20 mouse cellular contexts compared by ENCODE assay signal in genomic region chr5:37960216-37960615, GRCm38 (mm10).
DNase-seq lines count a peak whose midpoint lies in the region; TF ChIP-seq lines count a peak whose summit lies in the region.
"Had no signal": no experiment of that assay in that cellular context is flagged by ENCODE, and none has a peak within 500 bp of the region (broad histone marks: within the 10 kb centered on the region; RNA-seq: fewer than 3 reads in every experiment).

No protein-coding gene starts in this region.

- TF ChIP-seq CTCF in C2C12 (IDR thresholded peaks at IDR 0.05; ENCODE audit: control insufficient read depth, insufficient read depth, insufficient read length), result no peak

- no peaks in the 10 kb centered on the region for H3K79me3 ChIP-seq in C2C12 (ENCODE audit: low read depth)

- H3K4me3 ChIP-seq in C2C12 (ENCODE audit: insufficient read depth, poor library complexity, severe bottlenecking), result no peak overlapping the region
- H3K4me3 ChIP-seq: heart, embryonic 13.5 days; hindbrain, embryonic 15.5 days; intestine, embryonic 15.5 days; limb, embryonic 10.5 days; liver, embryonic 12.5 days had no signal

- no peaks in the 10 kb centered on the region for H3K79me2 ChIP-seq in C2C12 (ENCODE audit: control insufficient read depth, insufficient read depth)

- H3K36me3 ChIP-seq in C2C12 (ENCODE audit: control insufficient read depth, insufficient read depth), result no peaks in the 10 kb centered on the region
- H3K36me3 ChIP-seq: heart, embryonic 13.5 days; hindbrain, embryonic 15.5 days; intestine, embryonic 15.5 days; limb, embryonic 10.5 days; liver, embryonic 12.5 days had no signal

- H3K27me3 ChIP-seq in C2C12 (ENCODE audit: control insufficient read depth, insufficient read depth, insufficient read length), result peaks cover 28% of the 10 kb centered on the region

- peak; percentile 8 for DNase-seq in kidney, adult 11 months
- DNase-seq in kidney, postnatal 25 days, result no peak
- peak; percentile 4 for DNase-seq in gonadal fat pad, adult 2 months (ENCODE audit: low read depth)
- peak; percentile 37 for DNase-seq in lung, postnatal 14 days
- no peak for DNase-seq in layer of hippocampus, postnatal 10 days (ENCODE audit: low spot score in 2 of 2)
- DNase-seq in thymus, adult 18-20 months, result no peak
- no peak for DNase-seq in thymus, postnatal 25 days
- DNase-seq: cerebellum, adult 11-12 months; cerebellum, postnatal 25 days; gastrocnemius, postnatal 10 days; heart, adult 18-20 months; retina, postnatal 1 day; right cerebral cortex, postnatal 4 days; thymus, postnatal 36 days had no signal

- no peak overlapping the region for H3ac ChIP-seq in C2C12 (ENCODE audit: control insufficient read depth, insufficient read length, low read depth)

TF ChIP-seq in C2C12, 6 proteins besides CTCF, POLR2A, EP300 and RAD21:
- TF ChIP-seq USF1 (IDR thresholded peaks at IDR 0.05; ENCODE audit: low read depth), result no peak
- peak; percentile 95 for TF ChIP-seq CEBPB (IDR thresholded peaks at IDR 0.05; ENCODE audit: low read depth)

Comparison
In these comparisons a context has a peak if more than half of its experiments do, and no peak if none do; other contexts are left out.
1. DNase-seq: peak in kidney, adult 11 months (single experiment), gonadal fat pad, adult 2 months (single experiment) and lung, postnatal 14 days (single experiment); none in kidney, postnatal 25 days (0 of 2), layer of hippocampus, postnatal 10 days (0 of 2), thymus, adult 18-20 months (0 of 2) and thymus, postnatal 25 days (single experiment).